Mouse (Mus musculus): ENCODE results near the gene Slfn1. TPM values are rescaled to one million over a fixed set of nuclear protein-coding genes. Genes with fewer than 3 reads are reported as not detected.
A peak's percentile ranks its signal among the peaks of the same experiment; 100 is the strongest.
"Not testable (repeated sequence)": the region's sequence is repeated elsewhere in the genome, so short reads cannot be mapped to it uniquely, and the experiment has no call there.

The Slfn1 gene
- polyA plus RNA-seq (2012; rRNA removed): 0.08 TPM in 2 replicates

DNA sequence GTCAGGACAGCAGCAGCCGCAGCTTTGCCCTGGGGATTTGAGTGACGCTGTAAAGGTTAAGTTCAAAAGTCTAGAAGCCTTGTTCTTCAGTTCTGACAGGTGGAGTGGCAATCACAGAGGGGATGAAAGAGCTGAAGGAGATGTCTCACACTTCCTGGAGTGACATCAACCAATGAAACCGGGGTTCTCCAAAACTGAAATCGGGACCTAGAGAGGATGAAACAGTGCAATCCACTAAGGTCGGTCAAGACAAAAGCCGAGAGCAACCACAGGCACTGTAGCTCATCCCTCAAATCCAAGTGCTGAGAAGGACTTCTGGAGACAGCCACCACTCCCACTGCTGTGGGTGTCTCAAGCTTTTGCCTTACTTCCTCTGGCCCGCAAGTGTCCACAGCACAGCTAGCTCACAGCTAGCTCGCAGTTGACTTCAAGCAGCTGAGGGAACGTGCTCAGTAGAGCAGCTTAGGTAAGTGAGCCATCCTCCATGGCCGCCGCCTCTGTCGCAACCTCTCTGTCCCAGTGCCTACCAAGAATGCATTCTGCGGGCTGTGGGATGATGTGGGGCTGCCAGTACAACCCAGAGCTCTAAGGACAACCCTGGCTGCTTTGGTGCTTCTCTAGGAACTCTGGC is at the start of gene Slfn1:
Gene Slfn1 (plus strand): TSS at position 253 of the 631 bp plus-strand sequence.
- no peak for DNase-seq (ENCODE audit: extremely low spot score in 1 of 2, low spot score in 1 of 2)

DNA sequence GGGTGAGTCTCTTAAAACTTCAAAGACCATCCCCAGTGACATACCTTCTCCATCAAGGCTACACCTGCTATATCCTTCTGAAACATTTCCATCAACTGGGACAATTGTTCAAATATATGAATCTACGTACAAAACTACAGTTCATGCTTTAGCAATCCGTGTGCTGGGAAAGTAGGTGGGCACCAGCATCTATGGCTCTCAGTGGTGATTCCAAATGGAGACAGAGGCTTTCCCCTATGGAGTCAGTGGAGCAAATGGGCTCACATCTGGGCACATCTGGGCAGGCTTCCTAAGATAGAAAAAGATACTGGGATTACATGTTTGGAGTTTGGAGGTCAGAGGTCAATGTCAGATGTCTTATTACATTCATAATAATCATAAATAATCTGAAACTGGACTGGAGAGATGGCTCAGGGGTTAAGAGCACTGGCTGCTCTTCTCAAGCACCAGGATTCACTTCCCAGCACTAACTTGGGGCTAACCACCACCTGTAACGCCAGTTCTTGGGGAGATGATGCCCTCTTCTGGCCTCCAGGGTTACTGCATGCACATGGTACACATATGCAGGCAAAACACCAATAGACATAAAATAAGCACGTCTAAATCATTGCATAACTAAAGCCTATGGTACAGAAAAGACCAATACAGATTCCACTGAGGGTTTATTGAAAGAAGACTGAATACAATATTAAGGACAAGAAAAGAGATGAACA is 48.5 kb upstream of the Slfn1 start:
- no peak for DNase-seq (ENCODE audit: extremely low spot score in 1 of 2, low spot score in 1 of 2)

DNA sequence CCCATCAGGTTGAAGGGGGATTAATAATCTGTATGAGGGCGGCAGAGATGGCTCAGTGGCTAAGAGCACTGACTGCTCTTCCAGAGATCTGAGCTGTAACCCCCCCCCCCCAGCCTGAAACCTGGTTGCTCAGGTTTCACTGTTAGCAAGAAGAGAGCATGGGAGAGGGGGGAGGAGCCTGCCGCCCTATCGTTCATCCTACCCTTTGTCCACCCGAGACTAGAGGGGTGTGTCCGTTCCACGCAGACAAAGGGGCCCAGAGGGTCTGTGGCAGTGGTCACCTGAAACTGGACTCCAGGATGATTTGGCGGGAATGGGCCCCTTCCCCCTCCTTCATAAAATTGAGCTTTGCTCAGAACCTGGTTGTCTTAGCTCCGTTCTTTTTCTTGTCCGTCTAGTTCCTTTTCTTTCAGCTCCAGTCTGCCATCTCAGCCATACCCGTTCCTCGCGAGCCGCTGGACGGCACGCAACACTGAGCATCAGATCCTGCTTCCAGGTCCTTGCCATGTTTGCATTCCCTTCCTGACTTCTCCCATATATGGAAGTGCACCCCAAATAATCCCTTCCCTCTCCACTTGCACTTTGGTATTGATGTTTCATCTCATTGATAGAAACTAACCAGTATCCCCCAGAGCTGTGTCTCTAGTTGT is 46.2 kb upstream of the Slfn1 start:
- DNase-seq (ENCODE audit: extremely low spot score in 1 of 2, low spot score in 1 of 2): no peak

DNA sequence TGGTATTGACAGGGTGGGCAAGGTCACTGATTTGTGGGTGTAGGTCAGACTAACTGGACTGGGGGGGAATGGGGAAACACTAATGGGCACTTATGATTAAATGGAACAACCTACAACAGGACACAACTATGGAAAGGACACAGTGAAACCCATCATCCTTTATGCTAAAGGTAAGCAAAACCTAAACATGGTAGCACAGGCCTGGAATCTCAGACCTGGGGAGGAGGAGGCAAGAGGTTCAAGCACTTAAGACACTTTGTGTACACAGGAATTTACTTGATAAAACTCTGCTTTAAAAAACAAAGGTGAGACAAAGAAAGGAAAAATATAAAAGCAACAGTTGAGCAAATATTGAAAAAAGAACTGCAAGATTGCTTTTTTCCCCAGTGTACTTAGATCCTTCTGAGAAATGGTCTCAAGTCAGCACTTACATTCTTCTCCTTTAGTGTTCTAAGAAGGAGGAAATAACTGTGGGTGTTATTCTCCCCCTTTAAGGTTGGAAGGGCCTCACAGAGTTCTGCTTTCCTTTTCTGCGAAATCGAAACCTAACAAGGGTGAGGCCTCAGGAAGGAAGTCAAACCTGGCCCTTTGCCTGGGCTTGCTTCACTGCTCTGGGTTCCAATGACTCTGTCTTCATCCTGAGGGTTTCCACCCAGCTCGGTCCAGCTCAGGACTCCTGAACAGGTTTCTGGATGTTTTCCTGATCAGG is 38.8 kb upstream of the Slfn1 start:
- DNase-seq (ENCODE audit: extremely low spot score in 1 of 2, low spot score in 1 of 2): peak in 1 of 2 experiments; percentile 8

DNA sequence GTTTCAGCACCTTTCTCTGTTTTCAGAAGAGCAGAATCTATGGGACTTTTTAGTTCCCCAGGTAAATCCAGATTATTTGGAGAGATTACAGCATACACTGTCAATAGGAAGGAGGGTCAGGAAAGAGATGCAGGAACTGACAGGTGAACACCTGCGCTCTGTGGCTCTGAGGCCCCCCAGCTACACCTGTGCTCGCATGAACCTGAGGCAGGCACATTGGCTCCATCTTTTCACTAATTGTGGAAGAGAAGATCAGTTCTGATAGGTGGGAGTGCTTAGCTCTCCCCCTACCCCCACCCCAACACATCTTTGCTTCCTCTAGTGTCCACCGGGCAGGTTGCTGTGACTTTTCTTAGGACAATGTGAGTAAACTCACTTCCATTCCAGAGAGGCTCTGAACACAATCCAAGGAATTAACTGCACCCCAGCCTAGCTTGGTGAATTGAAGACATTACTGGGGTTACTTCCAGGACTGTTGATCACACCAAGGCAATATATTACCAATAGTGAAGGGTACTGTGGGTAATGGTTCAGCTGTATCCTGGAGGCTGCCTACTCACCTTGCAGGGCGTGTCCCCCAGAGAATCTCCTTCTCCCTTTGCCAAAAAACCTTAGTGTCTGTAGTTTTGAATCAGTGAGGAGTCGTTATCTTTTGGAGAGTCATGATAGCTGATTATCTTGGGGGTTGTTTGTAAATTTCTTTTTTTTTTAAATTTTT is 38.1 kb upstream of the Slfn1 start:
- DNase-seq (ENCODE audit: extremely low spot score in 1 of 2, low spot score in 1 of 2): no peak

DNA sequence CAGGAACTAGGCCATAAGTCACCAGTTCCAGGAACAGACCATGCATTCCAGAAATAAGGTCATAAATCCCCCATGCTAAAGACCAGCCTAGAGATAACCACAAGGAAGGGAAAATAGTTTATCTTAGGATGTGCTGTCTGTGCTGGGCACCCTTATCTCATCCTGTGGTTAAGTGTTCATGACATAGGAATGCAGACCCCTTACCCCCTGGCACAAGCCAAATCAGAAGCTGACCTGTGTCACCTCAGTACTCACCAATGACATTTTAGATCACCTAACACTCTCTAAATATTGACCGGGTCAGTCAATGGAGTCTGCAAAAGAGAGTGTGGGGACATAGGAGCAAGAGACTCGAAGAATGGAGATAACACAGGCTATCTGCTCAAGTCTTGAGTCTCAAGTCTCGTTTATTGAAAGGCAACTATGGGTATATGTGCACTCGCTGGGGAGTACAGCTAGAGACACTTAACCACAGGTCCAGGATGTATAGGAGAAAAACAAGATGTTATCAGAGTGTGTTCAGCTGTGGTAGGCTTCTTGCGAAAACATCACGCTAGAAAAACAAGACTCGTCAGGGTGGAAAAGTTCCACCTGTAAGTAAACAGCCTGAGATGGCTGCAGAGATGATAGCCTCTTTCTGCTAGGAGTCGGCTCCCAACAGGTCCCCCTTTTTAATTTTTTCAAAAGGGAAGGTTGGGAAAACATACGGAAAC is 37.0 kb upstream of the Slfn1 start:
- DNase-seq (ENCODE audit: extremely low spot score in 1 of 2, low spot score in 1 of 2): no peak

DNA sequence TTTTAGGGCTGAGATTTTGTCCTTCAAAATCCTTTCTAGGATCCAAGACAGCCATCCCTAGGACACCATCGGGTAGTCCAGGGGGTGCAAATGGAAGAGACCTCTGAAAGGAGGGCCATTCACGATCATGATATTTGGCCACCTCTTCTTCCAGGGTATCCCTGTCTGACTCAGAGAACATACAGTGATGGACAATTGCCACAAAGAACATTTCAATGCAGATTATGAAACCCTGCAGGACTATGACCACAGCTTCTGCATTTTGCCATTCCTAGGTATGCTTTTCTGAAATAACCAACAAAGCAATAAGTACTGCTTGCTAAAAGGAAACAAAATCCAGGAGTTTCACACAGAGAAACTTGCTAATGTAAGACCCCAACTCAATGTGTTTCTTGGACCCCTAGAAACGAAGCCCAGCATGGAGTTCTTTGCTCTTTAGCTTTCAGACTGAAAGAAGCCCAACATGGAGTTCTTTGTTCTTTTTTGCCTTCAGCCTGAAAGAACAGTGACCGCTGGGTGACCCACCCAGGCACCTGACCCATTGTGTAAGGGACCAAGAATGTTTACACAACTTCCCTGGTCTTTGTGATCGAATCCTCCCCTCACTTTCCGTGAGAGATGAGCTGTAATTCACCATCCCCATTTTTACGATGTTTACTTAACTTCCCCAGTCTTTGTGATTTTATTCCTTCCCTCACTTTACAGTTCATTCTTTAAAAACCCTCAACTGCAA is 33.7 kb upstream of the Slfn1 start:
- no peak for DNase-seq (ENCODE audit: extremely low spot score in 1 of 2, low spot score in 1 of 2)

DNA sequence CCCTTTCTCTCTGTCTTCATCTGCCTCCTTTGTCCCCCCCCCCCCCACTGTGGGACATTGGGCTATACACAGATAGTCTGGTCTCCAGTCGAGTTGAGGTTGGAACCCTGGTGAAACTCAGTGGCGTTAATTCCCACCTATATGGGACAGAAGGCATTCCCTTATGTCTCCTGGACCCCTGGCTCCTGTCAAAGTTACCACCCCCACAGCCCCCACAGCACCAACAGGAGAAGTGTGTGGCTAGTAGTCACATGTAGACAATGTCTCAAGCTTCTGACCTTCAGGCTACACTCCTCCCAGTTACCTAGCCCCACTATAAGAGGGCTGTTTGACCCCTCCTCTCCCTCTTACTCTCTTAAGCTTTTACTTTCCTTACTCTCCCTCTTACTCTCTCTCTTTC is 32.5 kb upstream of the Slfn1 start:
- DNase-seq (ENCODE audit: extremely low spot score in 1 of 2, low spot score in 1 of 2): no peak

DNA sequence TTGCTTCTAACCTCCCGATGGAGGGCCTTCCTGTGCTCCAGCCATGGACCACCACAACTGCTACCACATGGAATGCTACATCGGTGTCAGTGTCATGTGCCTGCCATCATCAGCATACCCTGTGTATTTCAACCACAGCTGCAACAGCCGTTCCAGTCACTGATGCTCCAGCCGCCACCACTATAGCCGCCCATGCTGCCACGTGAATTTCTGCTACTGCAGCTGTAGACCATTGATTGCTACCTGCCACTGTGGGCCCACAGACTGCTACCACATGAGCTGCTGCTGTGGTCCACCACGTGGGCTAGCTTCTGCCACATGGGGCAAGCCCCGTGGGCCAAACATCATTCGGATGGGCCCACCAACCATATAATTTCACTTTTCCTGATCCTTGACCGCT is 31.9 kb upstream of the Slfn1 start:
- no peak for DNase-seq (ENCODE audit: extremely low spot score in 1 of 2, low spot score in 1 of 2)

DNA sequence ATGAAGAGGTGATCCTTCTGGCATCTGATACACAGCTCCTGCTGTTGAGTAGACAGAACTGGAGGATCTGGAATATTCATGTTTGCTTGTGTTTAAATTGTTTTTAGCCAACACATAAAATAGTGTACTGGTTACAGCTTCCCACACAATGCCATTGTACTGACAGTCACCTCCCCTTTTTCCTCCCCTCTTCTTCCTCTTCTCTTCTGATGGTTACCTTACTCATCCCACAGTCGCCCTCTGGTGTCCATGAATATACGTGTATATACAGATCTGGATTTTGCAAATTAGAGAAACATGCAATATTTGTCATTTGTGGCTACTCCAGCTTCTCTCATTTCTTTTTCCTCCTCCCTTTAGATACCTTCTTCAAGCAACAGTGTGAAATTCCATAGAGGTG is 1.5 kb upstream of the Slfn1 start:
- peak in 1 of 2 experiments; percentile 62 for DNase-seq (ENCODE audit: extremely low spot score in 1 of 2, low spot score in 1 of 2)

DNA sequence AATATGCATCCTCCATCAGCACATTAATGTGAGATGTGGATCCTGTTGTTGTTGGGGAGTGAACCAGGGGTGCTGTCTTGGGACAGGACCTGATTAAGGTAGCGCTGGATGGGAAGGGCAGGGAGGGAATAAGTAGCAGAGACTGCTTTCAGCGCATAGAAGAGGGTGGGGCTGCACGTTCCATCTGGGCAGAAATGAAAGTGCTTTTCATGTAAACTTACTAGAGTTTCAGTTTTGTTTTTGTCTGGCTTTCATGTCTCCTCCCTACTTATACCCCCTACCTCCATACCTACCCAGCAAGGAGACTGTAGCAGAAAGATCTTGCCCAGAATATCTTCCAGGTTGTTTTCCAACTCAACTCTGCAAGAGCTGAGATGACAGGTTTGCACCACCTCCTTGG is 1.4 kb downstream of the Slfn1 start:
- DNase-seq (ENCODE audit: extremely low spot score in 1 of 2, low spot score in 1 of 2): no peak

DNA sequence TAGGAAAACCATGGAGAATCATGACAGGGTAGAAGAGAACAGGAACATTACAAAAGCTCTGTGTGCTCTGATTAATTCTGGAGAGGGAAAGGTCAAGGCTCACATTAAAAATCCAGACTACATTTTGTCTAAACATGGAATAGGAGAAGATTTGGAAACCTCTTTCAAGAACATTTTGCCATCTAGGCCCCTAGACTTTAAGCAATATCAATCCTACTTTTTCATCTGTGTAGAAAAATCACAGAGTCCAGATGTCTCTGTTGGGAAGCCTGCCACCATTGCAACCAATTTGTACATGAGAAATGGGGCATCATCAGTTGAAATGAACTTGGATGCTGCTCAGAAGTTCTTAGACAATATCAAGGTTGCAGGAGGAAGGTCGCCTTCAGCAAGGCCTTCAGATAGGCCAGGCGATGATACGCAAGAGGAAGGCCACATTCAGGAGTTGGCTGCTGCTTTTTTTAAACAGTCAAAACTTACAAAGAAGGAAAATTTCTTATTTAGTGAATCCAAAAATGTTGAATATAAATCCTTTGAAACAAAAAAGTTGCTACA is 4.6 kb downstream of the Slfn1 start:
- no peak for DNase-seq (ENCODE audit: extremely low spot score in 1 of 2, low spot score in 1 of 2)

DNA sequence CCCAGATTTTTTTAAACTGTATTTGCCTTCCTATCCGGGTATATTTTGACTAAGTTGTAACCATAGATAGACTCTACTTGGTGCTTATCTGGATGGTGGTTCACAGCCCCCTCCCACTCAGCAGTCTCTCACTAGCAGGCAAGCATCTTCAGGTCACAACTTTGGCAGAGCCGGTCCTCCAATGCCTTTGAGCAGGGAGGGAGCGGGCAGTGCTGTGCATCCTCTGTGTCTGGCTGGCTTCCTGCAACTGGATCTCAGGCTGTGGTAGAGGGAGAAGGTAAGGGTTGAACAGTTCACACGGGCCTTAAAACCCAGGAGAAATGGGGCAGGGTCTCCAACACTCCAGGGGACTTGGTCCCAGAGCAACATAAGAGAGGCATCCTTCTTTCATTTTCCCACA is 6.5 kb downstream of the Slfn1 start:
- DNase-seq (ENCODE audit: extremely low spot score in 1 of 2, low spot score in 1 of 2): no peak

DNA sequence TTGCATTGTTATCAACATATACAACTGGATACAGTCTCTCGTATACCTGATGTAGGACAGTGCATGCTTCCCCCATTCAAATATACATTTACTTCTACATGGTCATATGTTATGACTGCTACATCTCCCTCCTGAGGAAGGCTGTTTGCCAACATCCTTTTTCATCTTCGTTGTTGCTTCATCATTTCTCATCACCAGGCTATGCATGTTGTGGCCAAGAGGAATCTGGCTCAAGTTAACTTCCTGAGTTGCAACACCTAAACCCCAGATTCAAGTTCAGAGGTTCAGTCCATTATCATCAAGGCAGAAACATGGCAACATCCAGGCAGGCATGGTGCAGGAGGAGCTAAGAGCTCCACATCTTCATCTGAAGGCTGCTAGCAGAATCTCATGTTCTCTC is 8.3 kb downstream of the Slfn1 start:
- DNase-seq (ENCODE audit: extremely low spot score in 1 of 2, low spot score in 1 of 2): no peak

DNA sequence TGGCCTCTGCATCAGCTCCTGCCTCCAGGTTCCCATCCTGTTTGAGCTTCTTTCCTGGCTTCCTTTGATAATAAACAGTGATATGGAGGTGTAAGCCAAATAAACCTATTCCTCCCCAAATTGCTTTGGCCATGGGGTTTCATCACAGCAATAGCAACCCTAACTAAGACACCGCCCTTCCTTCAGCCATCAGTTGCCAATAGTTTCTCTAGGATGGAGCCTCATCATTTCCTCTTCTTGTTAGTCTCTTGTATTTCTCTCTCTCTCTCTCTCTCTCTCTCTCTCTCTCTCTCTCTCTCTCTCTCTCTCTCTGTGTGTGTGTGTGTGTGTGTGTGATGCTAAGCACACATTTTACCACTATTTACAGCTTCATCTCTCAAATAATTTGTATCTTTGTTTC is 9.0 kb downstream of the Slfn1 start:
- DNase-seq (ENCODE audit: extremely low spot score in 1 of 2, low spot score in 1 of 2): not testable (repeated sequence)

DNA sequence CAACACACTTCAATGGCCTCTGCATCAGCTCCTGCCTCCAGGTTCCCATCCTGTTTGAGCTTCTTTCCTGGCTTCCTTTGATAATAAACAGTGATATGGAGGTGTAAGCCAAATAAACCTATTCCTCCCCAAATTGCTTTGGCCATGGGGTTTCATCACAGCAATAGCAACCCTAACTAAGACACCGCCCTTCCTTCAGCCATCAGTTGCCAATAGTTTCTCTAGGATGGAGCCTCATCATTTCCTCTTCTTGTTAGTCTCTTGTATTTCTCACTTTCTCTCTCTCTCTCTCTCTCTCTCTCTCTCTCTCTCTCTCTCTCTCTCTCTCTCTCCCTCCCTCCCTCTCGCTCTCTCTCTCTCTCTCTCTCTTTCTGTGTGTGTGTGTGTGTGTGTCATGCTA is 20.6 kb downstream of the Slfn1 start:
- not testable (repeated sequence) for DNase-seq (ENCODE audit: extremely low spot score in 1 of 2, low spot score in 1 of 2)

DNA sequence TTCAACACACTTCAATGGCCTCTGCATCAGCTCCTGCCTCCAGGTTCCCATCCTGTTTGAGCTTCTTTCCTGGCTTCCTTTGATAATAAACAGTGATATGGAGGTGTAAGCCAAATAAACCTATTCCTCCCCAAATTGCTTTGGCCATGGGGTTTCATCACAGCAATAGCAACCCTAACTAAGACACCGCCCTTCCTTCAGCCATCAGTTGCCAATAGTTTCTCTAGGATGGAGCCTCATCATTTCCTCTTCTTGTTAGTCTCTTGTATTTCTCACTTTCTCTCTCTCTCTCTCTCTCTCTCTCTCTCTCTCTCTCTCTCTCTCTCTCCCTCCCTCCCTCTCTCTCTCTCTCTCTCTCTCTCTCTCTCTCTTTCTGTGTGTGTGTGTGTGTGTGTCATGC is 32.3 kb downstream of the Slfn1 start:
- DNase-seq (ENCODE audit: extremely low spot score in 1 of 2, low spot score in 1 of 2): not testable (repeated sequence)
